Mouse (Mus musculus) olfactory bulb, adult 2 months (tissue): ENCODE data around the gene Slc7a15.
"Not testable (repeated sequence)": the region's sequence is repeated elsewhere in the genome, so short reads cannot be mapped to it uniquely, and the experiment has no call there.

ENCODE experiments used
- CTCF ChIP-seq: fragments of 200-500 bp; IDR thresholded peaks from 2 replicates; pipeline ENCODE4 v1.5.1; 2012; ENCODE audit warnings: low read depth, mild to moderate bottlenecking, low read length, moderate library complexity; ENCODE audit not compliant: insufficient read depth
- POLR2A ChIP-seq: fragments of 200-500 bp; IDR thresholded peaks from 2 replicates; pipeline ENCODE4 v1.6.1; 2012; ENCODE audit warnings: mild to moderate bottlenecking, low read depth, low read length, moderate library complexity; ENCODE audit not compliant: insufficient read depth

DNA sequence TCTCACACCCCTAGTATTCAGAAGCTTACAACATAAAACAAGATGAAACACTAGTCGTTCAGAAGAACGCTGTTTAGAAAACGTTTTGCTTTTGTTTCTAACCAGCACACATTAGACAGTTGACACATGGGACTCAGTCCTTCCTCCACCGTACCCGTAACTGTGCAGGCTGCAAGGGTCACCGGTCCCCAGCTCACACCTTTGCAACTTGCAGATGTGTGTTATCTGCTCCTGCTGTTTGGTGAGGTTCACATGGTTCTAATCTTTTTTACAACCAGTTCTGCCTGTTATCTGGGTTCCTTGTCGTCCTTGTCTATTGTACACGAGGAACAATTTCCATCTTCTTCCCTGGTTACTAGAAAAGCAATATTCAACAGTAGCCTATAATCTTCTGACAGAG, 49.3 kb upstream of the Slc7a15 start:
- not testable (repeated sequence) for TF ChIP-seq POLR2A, CTCF
